Mouse (Mus musculus) kidney, embryonic 15.5 days (tissue): Measurements from ENCODE around the gene Ano5. TPM values are rescaled to one million over a fixed set of nuclear protein-coding genes. Genes with fewer than 3 reads are reported as not detected.

ENCODE experiments used
- ATAC-seq: fragments of 200-750 bp; cut with Nextera tagmentation; replicated peaks from 2 replicates; pipeline ENCODE4 v1.8.0; 2017; ENCODE audit warnings: moderate TSS enrichment; ENCODE audit not compliant: low FRiP score
- H3K27ac ChIP-seq: fragments of 300-500 bp; sonication (generic); 2 replicates; pipeline ENCODE4 v1.5.1; 2015; ENCODE audit warnings: mild to moderate bottlenecking, inconsistent platforms
- H3K27me3 ChIP-seq: fragments of 300-500 bp; sonication (generic); 2 replicates; pipeline ENCODE4 v1.6.1; 2015; ENCODE audit warnings: inconsistent platforms
- H3K36me3 ChIP-seq: fragments of 300-500 bp; sonication (generic); 2 replicates; pipeline ENCODE4 v1.6.1; 2015; ENCODE audit warnings: inconsistent platforms
- H3K4me1 ChIP-seq: fragments of 300-500 bp; sonication (generic); 2 replicates; pipeline ENCODE4 v1.6.1; 2015; ENCODE audit warnings: inconsistent platforms
- H3K4me2 ChIP-seq: fragments of 300-500 bp; sonication (generic); 2 replicates; pipeline ENCODE4 v1.6.1; 2015; ENCODE audit warnings: moderate library complexity, mild to moderate bottlenecking, inconsistent platforms
- H3K4me3 ChIP-seq: fragments of 300-500 bp; sonication (generic); replicated peaks from 2 replicates; pipeline ENCODE4 v1.5.1; 2015; ENCODE audit warnings: mild to moderate bottlenecking, inconsistent platforms
- H3K9ac ChIP-seq: fragments of 300-500 bp; sonication (generic); 2 replicates; pipeline ENCODE4 v1.6.1; 2015; ENCODE audit warnings: mild to moderate bottlenecking, inconsistent platforms
- H3K9me3 ChIP-seq: fragments of 300-500 bp; sonication (generic); replicated peaks from 2 replicates; pipeline ENCODE4 v1.6.1; 2016; ENCODE audit warnings: inconsistent platforms
- WGBS: fragments of 180-500 bp; shearing (Covaris S2); methylation state at CpG from one replicate; pipeline ENCODE4 v1.1.7; 2015; ENCODE audit warnings: mixed read lengths; 5-methylcytosine and 5-hydroxymethylcytosine counted together
- polyA plus RNA-seq: library from polyadenylated mRNA; unstranded; fragments of >200 nt; fragmentation: Nextera tagmentation; extraction: Ambion mirVana; gene quantifications from 2 replicates; pipeline ENCODE4 v1.2.1, GENCODE M21; 2015

Gene Ano5
- polyA plus RNA-seq: 0.48 and 0.58 TPM in 2 replicates

GRCm38 (mm10) chr7:51510671-51511651 lies at the start of gene Ano5:
Gene Ano5 (plus strand): TSS chr7:51511029.
- H3K27ac ChIP-seq: no peak within 1 kb of the TSS
- H3K4me3 ChIP-seq: peak within 1 kb of the TSS; percentile 49
- peak; percentile 95 for ATAC-seq
- H3K9me3 ChIP-seq: no peaks in the 10 kb centered on the region
- H3K36me3 ChIP-seq: no peaks in the 10 kb centered on the region
- H3K4me2 ChIP-seq: peak within 1 kb of the TSS; percentile 88
- H3K27me3 ChIP-seq: peaks cover 25% of the 10 kb centered on the region
- H3K4me1 ChIP-seq: peaks cover 12% of the 10 kb centered on the region
- peak within 1 kb of the TSS; percentile 31; the same call in 1 of the 2 replicates for H3K9ac ChIP-seq
- 2% methylated on average over 45 of the region's 45 CpGs for WGBS

GRCm38 (mm10) chr7:51499396-51499795 lies 11.4 kb upstream of the Ano5 start:
- H3K4me2 ChIP-seq: no peak overlapping the region
- no peaks in the 10 kb centered on the region for H3K9me3 ChIP-seq
- no peak overlapping the region for H3K4me3 ChIP-seq
- no peak overlapping the region for H3K9ac ChIP-seq
- no peaks in the 10 kb centered on the region for H3K4me1 ChIP-seq
- 44% methylated on average over 2 of the region's 2 CpGs for WGBS
- no peaks in the 10 kb centered on the region for H3K36me3 ChIP-seq
- H3K27ac ChIP-seq: no peak overlapping the region
- H3K27me3 ChIP-seq: no peaks in the 10 kb centered on the region
- ATAC-seq: no peak

- 45% methylated on average over 2 of the region's 2 CpGs for WGBS
- Histone ChIP-seq H3K27ac (no peak overlapping the region), H3K27me3 (0 out of 2 replicates have a peak, but pooled peaks cover 1% of the 10 kb centered on the region), H3K4me1 (no peaks in the 10 kb centered on the region), H3K4me2 (no peak overlapping the region), H3K36me3 (no peaks in the 10 kb centered on the region), H3K4me3 (no peak overlapping the region), H3K9ac (no peak overlapping the region), H3K9me3 (no peaks in the 10 kb centered on the region)
- ATAC-seq: peak; percentile 71
These were observed 6.9 kb upstream of the Ano5 start for GRCm38 (mm10) chr7:51503940-51504339.

GRCm38 (mm10) chr7:51510147-51510546 lies 682 bp upstream of the Ano5 start:
- peaks cover 25% of the 10 kb centered on the region for H3K27me3 ChIP-seq
- 0 out of 2 replicates have a peak, but pooled peaks have one; percentile 17 for ATAC-seq
- peaks cover 12% of the 10 kb centered on the region for H3K4me1 ChIP-seq
- H3K9me3 ChIP-seq: no peaks in the 10 kb centered on the region
- no peak overlapping the region for H3K4me3 ChIP-seq
- H3K36me3 ChIP-seq: no peaks in the 10 kb centered on the region
- 76% methylated on average over 7 of the region's 7 CpGs for WGBS
- H3K4me2 ChIP-seq: peak overlapping the region; percentile 88
- H3K9ac ChIP-seq: no peak overlapping the region
- no peak overlapping the region for H3K27ac ChIP-seq

GRCm38 (mm10) chr7:51539344-51539743 lies 28.5 kb downstream of the Ano5 start:
- H3K9me3 ChIP-seq: no peaks in the 10 kb centered on the region
- no peaks in the 10 kb centered on the region for H3K4me1 ChIP-seq
- H3K27me3 ChIP-seq: no peaks in the 10 kb centered on the region
- no peak overlapping the region for H3K27ac ChIP-seq
- no peak overlapping the region for H3K9ac ChIP-seq
- H3K36me3 ChIP-seq: no peaks in the 10 kb centered on the region
- H3K4me3 ChIP-seq: no peak overlapping the region
- no peak for ATAC-seq
- no peak overlapping the region for H3K4me2 ChIP-seq

- Histone ChIP-seq H3K4me3 (no peak overlapping the region), H3K9me3 (no peaks in the 10 kb centered on the region), H3K9ac (no peak overlapping the region), H3K27me3 (no peaks in the 10 kb centered on the region), H3K27ac (no peak overlapping the region), H3K36me3 (no peaks in the 10 kb centered on the region), H3K4me1 (no peaks in the 10 kb centered on the region), H3K4me2 (no peak overlapping the region)
- WGBS: 71% methylated on average over 6 of the region's 6 CpGs
- no peak for ATAC-seq
These were observed 29.9 kb downstream of the Ano5 start for GRCm38 (mm10) chr7:51540736-51541135.

GRCm38 (mm10) chr7:51600021-51600420 lies 89.2 kb downstream of the Ano5 start:
- no peak overlapping the region for H3K4me2 ChIP-seq

GRCm38 (mm10) chr7:51603741-51604140 lies 92.9 kb downstream of the Ano5 start:
- 85% methylated on average over 12 of the region's 12 CpGs for WGBS
- ATAC-seq: no peak
- Histone ChIP-seq H3K9me3 (no peaks in the 10 kb centered on the region), H3K27me3 (no peaks in the 10 kb centered on the region), H3K9ac (no peak overlapping the region), H3K27ac (no peak overlapping the region), H3K36me3 (no peaks in the 10 kb centered on the region), H3K4me1 (no peaks in the 10 kb centered on the region), H3K4me3 (no peak overlapping the region), H3K4me2 (no peak overlapping the region)

More at GRCm38 (mm10) chr7:51600021-51600420, 89.2 kb downstream of the Ano5 start:
- Histone ChIP-seq H3K9ac (no peak overlapping the region), H3K27ac (no peak overlapping the region), H3K9me3 (no peaks in the 10 kb centered on the region), H3K36me3 (no peaks in the 10 kb centered on the region), H3K4me3 (no peak overlapping the region), H3K4me1 (no peaks in the 10 kb centered on the region), H3K27me3 (no peaks in the 10 kb centered on the region)
- ATAC-seq: no peak
- WGBS: 85% methylated on average over 4 of the region's 4 CpGs

GRCm38 (mm10) chr7:51614404-51614803 lies 103.6 kb downstream of the Ano5 start:
- no peaks in the 10 kb centered on the region for H3K4me1 ChIP-seq
- no peak for ATAC-seq
- 43% methylated on average over 5 of the region's 5 CpGs for WGBS
- no peak overlapping the region for H3K27ac ChIP-seq
- H3K9ac ChIP-seq: no peak overlapping the region
- no peaks in the 10 kb centered on the region for H3K36me3 ChIP-seq
- H3K4me3 ChIP-seq: no peak overlapping the region
- no peaks in the 10 kb centered on the region for H3K9me3 ChIP-seq
- H3K4me2 ChIP-seq: no peak overlapping the region
- peaks cover 14% of the 10 kb centered on the region for H3K27me3 ChIP-seq

- no peaks in the 10 kb centered on the region for H3K9me3 ChIP-seq
- H3K27me3 ChIP-seq: peaks cover 43% of the 10 kb centered on the region
- H3K4me1 ChIP-seq: 0 out of 2 replicates have a peak, but pooled peaks cover 3% of the 10 kb centered on the region
- ATAC-seq: no peak
- no peak overlapping the region for H3K27ac ChIP-seq
- no peak overlapping the region for H3K9ac ChIP-seq
- no peaks in the 10 kb centered on the region for H3K36me3 ChIP-seq
- H3K4me3 ChIP-seq: no peak overlapping the region
- H3K4me2 ChIP-seq: no peak overlapping the region
These were observed 107.1 kb downstream of the Ano5 start for GRCm38 (mm10) chr7:51617941-51618340.

- H3K36me3 ChIP-seq: no peaks in the 10 kb centered on the region
- no peak overlapping the region for H3K9ac ChIP-seq
- H3K27me3 ChIP-seq: peaks cover 45% of the 10 kb centered on the region
- 0 out of 2 replicates have a peak, but pooled peaks cover 3% of the 10 kb centered on the region for H3K4me1 ChIP-seq
- no peak for ATAC-seq
- WGBS: 39% methylated on average over 2 of the region's 2 CpGs
- H3K4me2 ChIP-seq: no peak overlapping the region
- H3K4me3 ChIP-seq: no peak overlapping the region
- H3K9me3 ChIP-seq: no peaks in the 10 kb centered on the region
- H3K27ac ChIP-seq: no peak overlapping the region
These were observed 107.6 kb downstream of the Ano5 start for GRCm38 (mm10) chr7:51618412-51618811.

GRCm38 (mm10) chr7:51619977-51620376 lies 109.1 kb downstream of the Ano5 start:
- Histone ChIP-seq H3K36me3 (no peaks in the 10 kb centered on the region), H3K27ac (no peak overlapping the region), H3K4me3 (no peak overlapping the region), H3K4me1 (0 out of 2 replicates have a peak, but pooled peaks cover 3% of the 10 kb centered on the region), H3K9me3 (no peaks in the 10 kb centered on the region), H3K9ac (no peak overlapping the region), H3K27me3 (peaks cover 61% of the 10 kb centered on the region), H3K4me2 (no peak overlapping the region)
- no peak for ATAC-seq
- 39% methylated on average over 1 of the region's 1 CpGs for WGBS
